Mouse (Mus musculus): ENCODE measurements around the gene Bud23.

DNA sequence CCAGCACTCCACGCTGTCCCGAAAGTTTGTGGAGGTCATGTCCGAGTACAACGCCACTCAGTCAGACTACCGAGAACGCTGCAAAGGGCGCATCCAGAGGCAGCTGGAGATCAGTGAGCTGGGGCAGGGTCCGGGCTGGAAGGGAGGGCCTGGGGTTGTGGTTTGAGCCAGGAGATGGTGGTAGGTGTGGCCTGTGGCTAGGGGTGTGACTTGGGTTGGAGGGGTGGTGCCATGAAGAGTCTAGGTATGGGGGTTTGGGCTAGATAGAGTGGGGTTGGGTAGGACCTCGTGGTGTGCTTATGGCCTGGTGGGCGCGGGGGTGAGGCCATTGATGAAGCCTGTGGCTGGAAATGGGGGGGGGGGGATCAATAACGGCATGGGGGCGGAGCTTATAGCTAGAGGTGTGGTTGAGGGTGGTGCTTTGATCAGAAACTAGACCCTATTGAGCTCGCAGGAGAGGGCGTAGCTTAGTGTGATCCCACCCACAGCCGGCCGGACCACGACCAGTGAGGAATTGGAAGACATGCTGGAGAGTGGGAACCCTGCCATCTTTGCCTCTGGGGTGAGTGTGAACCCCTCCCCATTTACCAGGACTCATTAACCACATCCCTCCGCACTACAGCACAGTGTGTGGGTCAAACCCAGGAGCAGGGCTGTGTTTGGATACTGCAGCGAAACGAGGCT lies 22.5 kb downstream of the Bud23 start:
- TF ChIP-seq MAX (IDR thresholded peaks at IDR 0.05; ENCODE audit: low read length) (no peak), CTCF (IDR thresholded peaks at IDR 0.05 in 2 of 3, conservative IDR thresholded peaks at IDR 0.05 in 1 of 3; ENCODE audit: control insufficient read depth in 1 of 3, insufficient read depth in 1 of 3, low read depth in 2 of 3, low read length in 3 of 3, poor library complexity in 1 of 3, severe bottlenecking in 1 of 3) (no peak), JUND (IDR thresholded peaks at IDR 0.05; ENCODE audit: low read depth, low read length) (no peak), POLR2A (IDR thresholded peaks at IDR 0.05; ENCODE audit: control insufficient read depth in 1 of 2, insufficient read depth in 1 of 2, low read depth in 1 of 2, low read length in 2 of 2, poor library complexity in 1 of 2) (no peak), MAZ (IDR thresholded peaks at IDR 0.05; ENCODE audit: low read depth, low read length) (no peak), SIN3A (IDR thresholded peaks at IDR 0.05; ENCODE audit: low read length) (no peak), GATA1 (IDR thresholded peaks at IDR 0.05; ENCODE audit: low read depth, low read length) (no peak), CHD2 (IDR thresholded peaks at IDR 0.05; ENCODE audit: low read length) (no peak)
